Mouse (Mus musculus) adrenal gland, postnatal 14 days (tissue): ENCODE measurements around the gene E330009J07Rik. TPM values are rescaled to one million over a fixed set of nuclear protein-coding genes. Genes with fewer than 3 reads are reported as not detected.

Source experiments
- DNase-seq: peaks from one replicate; pipeline ENCODE4 v3.0.0; 2021; ENCODE audit warnings: mixed read lengths
- long read RNA-seq, 2 experiments: library from polyadenylated mRNA; stranded (forward); transcript quantifications; one replicate each; pipeline ENCODE4 v2.0.0; 2021
- total RNA-seq: library from RNA; stranded (reverse); gene quantifications from 2 replicates; pipeline ENCODE4 v1.2.3, GENCODE M21; 2021

E330009J07Rik gene
- 14.3 and 17.9 TPM in 2 replicates for total RNA-seq
- long read RNA-seq, experiment 1, full-length matches to known transcripts = 8 of 10 reads
- long read RNA-seq, experiment 1, partial matches to known transcripts = 0 of 10 reads
- long read RNA-seq, experiment 1, other reads (novel, unspliced or antisense) = 2 of 10 reads
- long read RNA-seq, experiment 2, full-length matches to known transcripts = 5 of 6 reads
- long read RNA-seq, experiment 2, partial matches to known transcripts = 0 of 6 reads
- long read RNA-seq, experiment 2, other reads (novel, unspliced or antisense) = 1 of 6 reads

DNA sequence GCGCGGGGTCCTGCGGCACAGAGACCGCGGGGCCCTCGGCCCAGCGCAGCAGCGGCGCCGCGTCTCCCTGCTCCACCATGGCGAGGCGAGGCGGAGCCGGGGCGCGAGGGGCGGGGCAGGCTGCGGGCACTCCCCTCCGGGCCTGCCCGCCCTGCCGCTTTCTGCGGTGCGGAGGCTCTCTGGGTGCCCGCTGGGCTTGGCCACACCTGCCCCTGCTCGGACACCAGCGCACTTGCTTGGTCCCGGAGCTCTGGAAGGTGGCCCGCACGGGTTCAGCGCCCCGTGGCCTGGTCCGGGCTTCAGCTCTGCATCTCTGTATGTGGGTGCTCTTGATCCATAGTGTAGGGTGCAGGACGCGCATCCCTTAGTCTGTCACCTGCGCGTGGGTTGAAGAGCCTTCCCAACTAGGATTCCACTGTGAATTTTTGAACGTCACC, at the start of gene E330009J07Rik:
Gene E330009J07Rik (minus strand): TSS at position 89 of the 437 bp plus-strand sequence.
- peak; percentile 93 for DNase-seq

DNA sequence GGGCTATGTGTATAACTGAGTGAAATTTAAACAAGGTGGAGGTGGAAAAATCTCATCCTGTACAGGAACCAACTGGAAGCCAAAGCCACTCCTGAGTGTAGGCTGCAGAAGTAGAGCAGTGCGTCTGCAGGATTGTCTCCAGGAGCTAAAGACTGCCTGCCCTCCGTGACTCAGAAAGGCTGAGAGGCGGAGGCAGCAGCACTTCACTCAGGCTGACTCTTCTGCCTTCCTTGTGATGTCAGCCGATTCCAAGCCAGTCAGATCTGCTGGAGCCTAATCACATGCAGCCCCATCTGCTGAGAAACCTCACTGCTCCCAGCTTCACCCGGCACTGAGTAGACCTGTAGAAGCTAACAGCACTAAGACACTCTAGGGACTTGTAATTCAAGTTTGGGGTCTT, 46.4 kb upstream of the E330009J07Rik start:
- DNase-seq = no peak

DNA sequence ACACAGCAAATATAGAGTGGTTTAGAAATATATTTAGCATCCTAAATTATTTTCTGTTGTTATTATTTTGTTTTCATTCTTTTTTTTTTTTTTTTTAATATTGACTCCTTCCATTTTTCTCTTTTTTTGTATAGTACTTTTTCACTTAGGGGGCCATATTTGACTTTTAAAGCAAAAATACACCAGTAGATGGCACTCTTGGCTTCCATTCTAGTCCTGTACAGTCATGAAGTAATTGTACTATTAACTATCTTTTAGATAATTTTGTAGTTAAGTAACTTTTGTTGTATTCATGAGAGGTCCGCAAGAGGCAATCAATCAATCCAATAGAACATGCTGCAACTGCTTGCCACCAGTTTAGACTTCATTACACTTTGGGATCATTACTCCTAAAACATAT, 43.8 kb upstream of the E330009J07Rik start:
- no peak for DNase-seq

DNA sequence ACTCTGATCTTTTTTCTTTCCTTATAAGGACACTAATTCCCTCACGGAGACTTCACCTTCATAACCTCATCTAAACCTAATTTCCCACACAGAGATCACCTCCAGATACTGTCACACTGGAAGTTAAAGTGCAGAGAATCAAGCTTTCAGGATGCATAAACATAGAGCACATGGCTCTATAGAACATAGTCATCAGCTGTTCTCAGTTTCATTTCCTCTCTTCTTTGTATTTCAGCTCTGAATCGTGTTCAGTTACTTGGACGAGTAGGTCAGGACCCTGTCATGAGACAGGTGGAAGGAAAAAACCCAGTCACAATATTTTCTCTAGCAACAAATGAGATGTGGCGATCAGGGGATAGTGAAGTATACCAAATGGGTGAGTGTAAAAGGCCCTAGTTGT, 40.2 kb upstream of the E330009J07Rik start:
- no peak for DNase-seq

DNA sequence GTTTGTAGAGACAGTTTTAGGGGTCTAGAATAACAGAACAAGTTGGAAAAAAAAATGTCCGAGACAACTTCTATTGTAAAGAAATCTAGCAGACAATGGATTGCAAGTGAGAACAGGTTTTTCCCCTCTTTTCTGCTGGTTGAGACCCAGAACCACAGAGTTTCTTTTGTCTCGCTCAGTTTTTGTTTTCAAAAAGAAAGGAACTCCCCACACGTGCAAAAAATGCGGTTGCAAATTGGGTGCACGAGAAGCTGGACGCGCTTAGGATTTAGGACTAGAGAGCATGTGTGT, 35.7 kb upstream of the E330009J07Rik start:
- peak; percentile 6 for DNase-seq

DNA sequence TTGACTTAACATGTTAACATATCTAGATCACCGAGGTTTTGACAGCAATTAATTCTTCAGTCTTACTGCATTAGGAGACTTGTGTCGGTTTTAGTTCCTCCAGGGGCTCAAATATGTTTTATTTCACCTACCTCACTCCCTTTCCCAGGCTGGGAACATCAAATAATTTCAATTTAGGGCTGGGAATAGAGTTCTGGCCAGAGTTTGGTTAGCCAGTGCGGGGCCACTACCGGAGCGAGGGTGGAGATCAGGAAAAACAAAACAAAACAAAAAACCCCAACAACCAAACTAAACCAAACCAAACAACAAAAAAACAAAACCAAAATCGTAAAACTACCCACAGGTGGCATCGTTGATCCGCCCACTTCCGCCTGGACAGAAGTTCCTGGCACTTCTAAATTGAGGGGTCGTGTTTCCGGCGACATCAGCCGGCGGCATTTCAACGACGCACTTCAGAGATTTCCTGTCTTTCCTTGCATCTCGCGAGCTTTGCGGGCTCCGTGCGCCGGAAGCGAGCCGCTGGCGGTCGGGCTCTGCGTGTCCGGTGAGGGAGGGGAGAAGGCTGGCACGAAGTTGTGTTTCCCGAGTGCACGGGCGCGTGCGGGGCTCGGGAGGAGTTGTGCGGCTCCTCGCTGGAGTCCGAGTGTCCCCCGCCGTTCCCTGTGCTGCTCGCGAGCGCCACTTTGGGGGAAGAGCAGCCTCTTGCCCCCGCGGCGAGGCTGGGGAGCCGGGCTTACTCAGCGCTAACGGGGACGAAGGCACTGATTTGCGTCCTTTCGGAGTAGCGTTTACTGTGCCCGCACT, 35.2 kb upstream of the E330009J07Rik start, which contains the start of gene Ssbp1:
Gene Ssbp1 (plus strand): TSS at position 437 of the 804 bp plus-strand sequence.
- peak; percentile 95 for DNase-seq

DNA sequence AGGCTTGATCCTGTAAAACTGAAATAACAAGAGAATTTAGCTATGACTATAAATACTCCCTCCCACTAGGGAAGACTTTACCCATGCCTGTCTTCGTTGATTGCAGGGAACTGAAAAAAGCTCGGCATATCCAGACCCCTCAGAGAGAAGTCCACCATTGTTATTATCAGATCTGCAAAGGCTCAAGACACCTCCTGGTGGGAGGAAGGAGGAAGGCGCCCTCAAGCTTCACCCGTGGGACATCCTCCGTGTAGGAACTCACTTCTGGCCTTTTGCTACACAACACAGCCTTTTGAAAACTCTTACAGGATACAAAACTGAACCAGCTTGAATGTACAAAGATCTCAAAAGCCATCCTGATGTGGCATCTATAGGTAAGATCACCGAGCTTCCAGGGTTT, 29.8 kb upstream of the E330009J07Rik start:
- DNase-seq = no peak

DNA sequence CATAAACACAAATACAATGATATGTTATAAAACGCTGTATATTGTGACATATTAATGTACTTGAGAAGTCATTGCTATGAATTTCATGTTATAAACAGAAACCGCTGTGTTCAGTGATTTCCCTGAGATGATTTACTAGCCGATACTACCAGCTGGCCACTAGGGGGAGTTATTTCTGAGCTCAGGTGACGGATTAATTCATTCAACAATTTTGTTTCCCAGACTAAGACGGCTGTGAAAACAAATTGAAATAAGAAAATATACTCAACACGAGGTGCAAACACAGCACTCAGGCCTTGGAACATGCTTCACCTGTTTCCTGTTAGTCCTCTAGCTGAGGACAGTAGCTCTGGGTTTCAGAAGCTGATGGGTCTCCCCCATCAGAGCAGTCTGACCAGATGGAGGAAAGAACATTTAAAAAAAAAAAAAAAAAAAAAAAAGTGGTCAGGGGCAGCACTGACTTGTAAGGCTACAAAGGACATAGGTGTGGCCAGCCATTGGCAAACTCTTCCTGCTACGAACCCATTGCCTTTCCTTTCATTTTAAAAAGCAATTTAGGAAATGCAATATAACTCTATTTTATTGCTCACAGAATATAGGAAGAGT, 18.6 kb upstream of the E330009J07Rik start:
- DNase-seq = peak; percentile 27

DNA sequence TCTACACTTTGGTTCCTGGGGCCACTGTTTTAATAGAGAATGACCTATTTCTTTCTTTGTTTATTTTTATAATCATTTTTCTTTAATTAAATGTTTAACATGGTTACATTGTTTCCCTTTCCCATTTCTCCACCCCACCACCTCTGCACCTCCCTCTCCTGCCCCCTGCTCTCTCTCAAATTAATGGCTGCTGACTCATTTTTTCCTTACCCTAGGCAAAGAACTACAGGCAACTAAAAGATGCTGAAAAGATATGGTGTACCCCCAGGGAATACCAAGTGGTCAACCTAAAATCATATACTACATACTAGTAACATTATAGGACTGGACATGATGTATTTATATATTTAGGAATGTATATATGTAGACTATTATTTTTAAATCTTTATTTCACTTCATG, 12.7 kb upstream of the E330009J07Rik start:
- DNase-seq = no peak

DNA sequence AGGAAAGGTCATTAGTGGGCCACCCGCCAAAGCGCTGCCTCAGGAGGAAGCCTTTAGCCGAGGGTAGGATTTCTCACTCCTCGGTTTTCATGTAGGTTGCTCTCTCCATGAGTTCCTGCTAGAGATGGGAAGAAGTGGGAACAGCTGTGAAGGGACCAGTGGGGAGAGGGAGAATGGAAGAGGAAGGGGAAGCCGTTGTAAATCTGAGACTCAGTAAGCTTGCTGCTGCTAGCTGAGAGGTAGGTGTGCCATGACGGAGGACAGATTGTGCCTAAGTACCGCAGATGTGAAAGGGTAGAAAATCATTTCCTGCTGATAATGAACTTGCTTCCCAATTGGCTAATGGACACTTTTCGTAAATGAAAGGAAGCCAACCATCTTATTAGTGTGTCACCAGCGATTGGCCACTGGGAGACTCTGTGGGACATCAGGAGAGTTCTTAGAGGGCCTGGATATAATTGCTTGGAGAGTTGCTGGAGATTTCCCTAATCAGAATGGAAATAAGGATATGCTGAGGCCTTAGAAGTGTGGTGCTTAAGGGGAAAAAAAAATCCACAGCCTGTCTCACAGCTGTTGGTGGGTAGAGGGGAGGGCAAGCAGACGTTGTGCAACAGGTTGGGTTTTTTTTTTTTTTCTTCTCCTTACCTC, 7.5 kb upstream of the E330009J07Rik start:
- no peak for DNase-seq

DNA sequence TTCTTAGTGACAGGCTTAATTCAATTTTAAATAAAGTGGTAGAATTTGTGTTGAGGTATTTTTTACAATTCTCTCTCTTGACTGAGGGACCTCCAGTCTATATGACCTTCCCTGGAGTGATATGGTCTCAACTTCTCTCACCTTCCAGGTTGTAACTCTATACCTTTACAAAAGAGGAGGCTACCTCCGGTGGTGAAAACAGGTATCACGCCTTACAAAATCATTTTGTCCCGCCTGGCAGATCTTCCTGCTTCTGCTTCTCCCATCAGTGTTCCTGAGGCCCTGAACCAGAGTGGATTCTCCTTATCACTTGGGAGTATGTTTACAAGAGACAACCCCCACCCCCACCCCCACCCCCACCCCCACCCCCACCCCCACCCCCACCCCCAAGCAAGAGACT, 5.8 kb upstream of the E330009J07Rik start:
- no peak for DNase-seq

DNA sequence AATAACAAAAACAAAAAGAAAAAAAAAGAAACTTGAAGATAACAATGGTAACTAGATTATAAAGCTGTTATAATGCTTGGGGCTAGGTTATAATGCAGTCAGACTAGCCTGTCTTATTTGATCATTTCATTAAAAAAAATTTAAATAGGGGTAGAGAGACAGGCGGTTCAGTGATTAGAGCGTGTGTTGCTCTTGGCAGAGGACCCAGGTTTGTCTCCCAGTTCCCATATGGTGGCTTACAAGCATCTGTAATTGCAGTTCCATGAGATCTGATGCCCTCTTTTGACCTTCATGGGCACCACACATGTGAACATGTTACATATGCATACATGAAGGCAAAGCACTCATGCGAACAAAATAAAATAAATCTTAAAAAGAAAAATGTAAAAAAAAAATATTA, 5.3 kb upstream of the E330009J07Rik start:
- no peak for DNase-seq

DNA sequence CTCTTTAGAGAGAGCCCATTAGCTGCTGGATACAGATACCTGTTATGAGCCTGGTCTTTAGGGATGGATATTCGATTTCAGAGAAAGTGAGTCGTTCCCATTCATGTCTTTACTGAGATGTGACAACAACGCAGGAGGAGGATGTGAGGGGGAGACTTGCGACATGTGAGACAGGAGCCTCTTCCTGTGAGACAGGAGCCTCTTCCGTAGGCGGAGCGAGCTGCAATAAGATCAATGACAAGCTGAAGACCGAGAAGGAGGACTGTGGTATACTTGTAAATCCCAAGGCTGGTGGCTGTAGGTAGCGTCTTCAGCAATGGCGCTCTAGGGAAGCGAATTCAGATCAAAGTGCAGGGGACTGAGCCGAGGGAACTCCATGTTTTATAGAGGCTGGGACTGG, 3.8 kb upstream of the E330009J07Rik start:
- DNase-seq = no peak

DNA sequence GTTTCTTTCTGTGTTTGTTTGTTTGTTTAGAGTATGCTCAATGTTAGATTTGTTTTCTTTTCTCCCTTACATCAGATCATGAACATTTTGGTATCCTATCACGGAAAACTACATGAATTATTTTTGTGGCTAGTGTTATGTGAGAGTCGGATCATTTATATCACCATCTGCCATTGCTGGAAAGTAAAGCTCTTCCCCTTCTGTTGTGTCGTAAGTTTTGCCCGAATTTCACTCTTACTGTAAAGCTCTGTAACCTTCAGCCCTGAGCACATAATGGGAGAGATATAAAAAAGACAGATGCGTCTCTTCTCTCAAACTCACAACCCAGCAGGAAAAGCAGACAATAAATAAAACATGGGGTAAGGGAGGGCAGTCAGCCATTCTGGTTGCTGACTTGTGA, 3.0 kb upstream of the E330009J07Rik start, which contains the start of gene Wee2:
Gene Wee2 (plus strand): TSS at position 153 of the 400 bp plus-strand sequence.
- DNase-seq = no peak

DNA sequence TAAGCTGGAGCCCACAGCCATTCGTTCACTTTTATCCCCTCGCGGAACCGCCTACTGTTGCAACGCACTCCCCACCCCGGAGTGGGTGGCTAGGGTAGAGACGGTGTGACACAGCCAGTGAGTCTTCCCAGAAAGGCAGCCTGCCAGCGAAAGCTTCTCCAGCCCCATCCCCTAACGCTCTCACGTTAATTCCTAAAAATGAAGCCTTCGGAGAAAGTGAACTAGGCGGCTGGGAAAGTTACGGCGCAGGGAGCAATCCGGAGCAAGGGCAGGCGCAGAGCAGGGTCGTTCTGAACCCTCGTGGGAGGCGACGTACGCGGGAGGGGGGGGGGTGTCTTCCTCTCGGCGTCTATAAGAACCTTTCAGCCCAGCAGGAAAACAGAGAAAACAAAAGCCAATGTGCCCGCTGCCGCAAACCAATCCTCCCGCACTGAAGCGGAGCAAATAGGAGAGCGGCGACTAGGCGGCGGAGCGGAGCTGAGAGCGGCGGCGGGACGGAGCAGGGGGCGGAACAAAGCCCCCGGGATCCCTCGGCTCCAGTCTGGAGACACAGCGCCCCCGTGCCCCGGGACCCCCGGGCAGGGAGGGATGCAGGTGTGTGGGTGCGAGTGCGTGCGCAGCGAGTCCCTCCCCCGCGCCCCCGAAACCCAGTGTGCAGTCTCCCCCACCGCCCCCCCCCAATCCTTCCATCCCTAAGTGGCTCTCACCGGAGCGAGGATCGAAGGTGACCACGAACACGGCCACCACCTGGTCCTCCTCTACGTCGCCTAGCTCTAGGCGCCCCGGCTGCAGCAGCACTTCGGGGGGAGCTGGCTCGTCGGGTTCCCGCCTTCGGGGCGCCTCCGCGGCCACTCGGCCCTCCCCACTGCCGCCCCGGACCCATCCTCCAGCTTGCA, 536 bp downstream of the E330009J07Rik start:
- peak; percentile 60 for DNase-seq

DNA sequence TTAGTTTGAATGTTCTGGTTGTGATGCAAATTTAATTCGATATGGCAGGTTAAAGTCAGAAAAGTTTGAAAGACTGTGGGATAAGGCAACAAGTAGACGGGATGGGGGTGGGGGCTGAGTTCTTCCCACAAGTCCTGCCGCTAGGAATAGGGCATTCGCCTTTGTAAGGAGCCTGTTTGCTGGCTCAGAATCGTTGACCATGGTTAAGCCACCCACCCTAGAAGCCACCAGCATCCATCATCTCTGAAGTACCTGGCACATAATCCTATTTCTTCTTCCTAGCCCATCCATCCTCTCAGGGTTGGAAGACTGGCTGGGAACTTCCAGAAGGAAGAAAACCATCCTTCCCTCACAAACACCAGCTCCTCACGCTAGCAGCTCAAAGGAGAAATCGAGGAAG, 1.2 kb downstream of the E330009J07Rik start:
- no peak for DNase-seq

DNA sequence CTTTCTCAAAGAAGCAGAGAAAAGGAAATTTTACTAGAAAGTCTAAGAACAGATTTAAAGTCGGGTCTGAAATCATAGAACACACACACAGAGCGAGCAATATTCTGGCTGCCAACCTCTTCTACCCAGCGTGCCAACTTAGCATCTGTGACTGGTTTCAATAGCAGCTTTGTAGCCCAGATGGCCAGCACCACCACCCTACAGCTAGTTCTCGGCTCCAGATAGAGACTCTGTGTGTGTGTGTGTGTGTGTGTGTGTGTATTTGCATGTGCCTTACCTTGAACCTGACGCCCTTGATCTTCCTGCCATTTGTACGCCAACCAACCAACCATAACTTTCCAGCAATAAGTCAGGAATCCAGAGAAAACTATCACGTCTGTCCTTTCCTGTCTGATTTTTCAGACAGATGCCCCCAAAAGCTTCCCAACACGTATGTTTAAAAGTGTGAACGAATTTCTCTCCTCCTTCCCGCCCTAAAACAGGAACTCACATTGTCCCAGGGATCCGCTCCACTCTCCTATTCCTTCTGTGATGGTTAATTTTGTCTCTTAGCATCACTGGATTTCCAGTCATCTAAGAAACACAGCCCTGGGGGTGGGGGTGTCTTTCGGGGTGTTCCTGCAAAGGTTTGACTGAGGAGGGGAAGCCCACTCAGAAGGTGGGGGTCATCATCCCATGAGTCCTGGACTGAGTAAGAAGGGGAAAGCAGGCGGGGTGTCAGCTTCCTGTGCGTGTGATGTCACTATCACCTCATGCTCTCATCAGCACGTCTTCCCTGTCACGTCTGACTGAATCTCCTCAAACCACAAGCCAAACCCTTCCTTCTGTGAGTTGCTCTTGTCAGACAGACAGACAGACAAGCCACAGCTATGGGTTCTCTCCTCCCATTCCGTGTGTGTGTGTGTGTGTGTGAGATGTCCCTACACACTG, 3.3 kb downstream of the E330009J07Rik start:
- no peak for DNase-seq

DNA sequence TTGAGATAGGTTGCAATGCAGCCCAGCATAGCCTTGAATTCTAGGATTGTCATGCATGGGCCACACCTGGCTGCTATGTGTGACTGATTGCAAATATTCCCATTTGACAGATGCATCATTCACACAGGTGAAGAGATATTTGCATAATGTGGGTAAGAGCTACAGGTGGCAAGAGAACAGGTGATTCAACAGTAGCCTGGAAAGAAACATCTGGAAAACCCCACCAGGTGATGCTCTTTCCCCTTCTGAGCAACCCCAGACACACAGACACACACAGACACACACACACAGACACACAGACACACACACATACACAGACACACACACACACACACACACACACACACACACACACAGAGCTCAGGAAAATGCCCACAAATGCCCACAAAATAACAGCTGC, 4.1 kb downstream of the E330009J07Rik start:
- no peak for DNase-seq

DNA sequence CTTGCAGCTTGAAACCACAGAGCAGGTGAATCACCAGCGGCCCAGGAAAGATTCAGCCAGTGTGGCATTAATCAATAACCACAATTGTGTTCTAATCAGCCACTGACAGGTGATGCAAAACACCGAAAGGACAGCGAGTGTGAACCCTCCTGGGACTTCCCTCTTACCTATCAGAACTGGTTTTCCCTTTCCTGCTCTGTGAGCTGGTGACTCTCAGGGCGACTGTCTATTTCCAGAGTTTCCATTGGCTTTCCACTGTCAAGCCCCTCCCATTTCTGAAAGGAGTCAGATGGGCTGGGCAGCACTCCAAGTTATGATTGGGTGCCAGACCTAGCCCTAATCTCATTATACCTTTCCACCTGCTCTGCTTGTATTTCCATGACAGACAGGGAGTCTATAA, 4.6 kb downstream of the E330009J07Rik start:
- peak; percentile 51 for DNase-seq

DNA sequence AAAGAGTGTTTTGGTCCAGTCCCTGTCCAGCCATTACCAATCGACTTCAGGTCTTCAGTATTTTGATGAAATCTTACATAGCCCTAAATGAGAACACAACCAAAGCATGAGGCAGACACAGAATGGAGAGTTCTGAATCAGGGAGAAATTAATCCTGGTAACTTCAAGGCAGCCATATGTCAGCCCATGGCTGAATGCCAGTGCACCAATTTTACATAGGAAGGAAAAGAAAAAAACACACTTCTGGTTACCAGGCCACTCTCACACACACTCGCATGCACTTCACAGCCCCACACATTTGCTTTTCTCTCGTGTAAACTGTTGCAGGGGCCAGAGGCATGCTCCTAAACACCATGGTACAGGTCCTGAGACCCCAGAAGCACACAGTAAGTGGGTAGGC, 5.1 kb downstream of the E330009J07Rik start:
- DNase-seq = no peak

DNA sequence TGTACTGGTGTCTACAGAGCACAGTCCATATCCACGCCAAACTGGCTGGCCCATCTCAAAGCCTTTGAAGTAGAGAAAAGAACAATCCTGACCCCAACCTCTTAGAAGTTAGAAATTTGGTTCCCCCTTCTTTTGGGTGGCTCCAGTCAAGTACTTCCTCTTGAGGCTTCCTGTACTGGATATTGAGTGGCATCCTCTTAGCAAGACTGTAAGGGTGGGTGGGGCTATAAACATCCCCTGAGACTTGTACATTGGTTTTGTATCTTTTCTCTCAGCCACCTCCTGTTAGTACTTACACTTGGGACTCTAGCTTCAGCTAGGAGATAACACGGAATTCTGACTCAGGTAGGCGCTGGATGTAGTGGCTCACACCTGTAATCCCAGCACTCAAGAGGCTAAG, 5.7 kb downstream of the E330009J07Rik start:
- no peak for DNase-seq
